Comparison of ENCODE assay signal across 8 mouse cellular contexts in the genomic region with DNA sequence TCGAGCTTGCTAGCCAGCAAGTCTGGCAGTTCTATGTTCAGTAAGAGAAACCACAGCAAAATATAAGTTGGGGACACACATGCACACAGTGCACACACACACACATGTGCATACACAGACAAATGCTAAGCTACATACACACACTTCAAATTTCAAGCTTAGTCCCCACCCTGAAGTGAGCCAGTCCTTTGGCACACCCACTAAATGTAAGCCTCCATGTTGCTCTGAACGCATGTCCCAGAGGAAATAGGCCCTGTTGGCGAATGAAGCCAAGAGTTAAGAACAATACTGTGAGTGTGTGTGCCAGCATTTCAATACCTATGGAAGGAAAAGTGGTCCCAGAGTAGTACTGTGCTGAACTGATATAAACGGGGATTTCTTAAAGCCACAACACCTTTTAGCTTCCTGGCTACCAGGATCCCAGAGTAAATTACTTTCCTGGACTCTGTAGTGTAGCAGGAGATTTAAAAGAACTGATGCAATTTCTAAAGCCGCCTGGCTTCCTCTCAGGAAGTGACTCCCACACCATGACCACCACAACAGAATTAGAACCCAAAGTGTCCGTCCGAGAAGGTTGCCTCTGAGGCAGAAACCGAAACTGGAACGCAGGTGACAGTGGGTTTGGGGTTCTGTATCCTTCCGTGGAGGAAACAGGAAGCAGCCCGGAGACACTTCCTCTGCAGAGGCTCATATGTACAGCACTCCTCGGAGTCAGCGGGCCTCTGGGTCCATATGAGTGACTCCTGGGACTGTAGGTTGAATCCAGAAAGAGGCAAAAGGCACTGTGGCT. TPM values are rescaled to one million over a fixed set of nuclear protein-coding genes. Genes with fewer than 3 reads are reported as not detected.
DNase-seq lines count a peak whose midpoint lies in the region; ATAC-seq and TF ChIP-seq lines count a peak whose summit lies in the region.

No protein-coding gene starts in this region.

- peak overlapping the region; percentile 79 for H3K27ac ChIP-seq in gastrocnemius, adult 2 months
- H3K27ac ChIP-seq in heart, adult 2 months: peak overlapping the region; percentile 58
- H3K27ac ChIP-seq in forebrain, embryonic 10.5 days: no peak overlapping the region
- no peak overlapping the region for H3K27ac ChIP-seq in forebrain, postnatal 0 days (ENCODE audit: low read depth, low read length)

- no peaks in the 10 kb centered on the region for H3K9me3 ChIP-seq in forebrain, embryonic 10.5 days
- H3K9me3 ChIP-seq in forebrain, postnatal 0 days (ENCODE audit: low read length): no peaks in the 10 kb centered on the region

- peak; percentile 71; the same call in 1 of the 2 replicates for TF ChIP-seq EP300 in heart, adult 2 months (IDR thresholded peaks at IDR 0.05; ENCODE audit: insufficient read depth, low read depth, low read length)

- no peak for ATAC-seq in forebrain, postnatal 0 days

- 39% methylated on average over 13 of the region's 13 CpGs for WGBS in heart, adult 2 months
- WGBS in forebrain, embryonic 10.5 days: 89% methylated on average over 13 of the region's 13 CpGs
- WGBS in forebrain, postnatal 0 days: 83% methylated on average over 13 of the region's 13 CpGs

- peaks cover 15% of the 10 kb centered on the region for H3K4me1 ChIP-seq in heart, adult 2 months (ENCODE audit: control insufficient read depth, insufficient read depth, low read length)
- H3K4me1 ChIP-seq in forebrain, embryonic 10.5 days: 0 out of 2 replicates have a peak, but pooled peaks cover 4% of the 10 kb centered on the region
- H3K4me1 ChIP-seq in forebrain, postnatal 0 days (ENCODE audit: insufficient read depth): peaks cover 5% of the 10 kb centered on the region; the same call in 1 of the 2 replicates

- no peak for TF ChIP-seq CTCF in gastrocnemius, adult 2 months (IDR thresholded peaks at IDR 0.05)
- TF ChIP-seq CTCF in heart, adult 2 months (IDR thresholded peaks at IDR 0.05): no peak
- TF ChIP-seq CTCF in forebrain, postnatal 0 days (IDR thresholded peaks at IDR 0.05; ENCODE audit: low read depth): no peak

- intact Hi-C loops in gastrocnemius, adult 2 months (cut with DNase I): loop anchor here (5.0 kb wide), 2 partner anchors 55 to 165 kb away; a partner anchor contains a TSS
- intact Hi-C loops in heart, adult 2 months (cut with DNase I): loop anchor here (2.0 to 5.0 kb wide), 4 partner anchors 35 to 115 kb away; no protein-coding TSS in a partner anchor

- peak overlapping the region; percentile 52 for H3K4me3 ChIP-seq in gastrocnemius, adult 2 months
- peak overlapping the region; percentile 29 for H3K4me3 ChIP-seq in heart, adult 2 months
- H3K4me3 ChIP-seq in forebrain, embryonic 10.5 days: no peak overlapping the region
- no peak overlapping the region for H3K4me3 ChIP-seq in forebrain, postnatal 0 days (ENCODE audit: low read depth, low read length)

- peaks cover 14% of the 10 kb centered on the region for H3K36me3 ChIP-seq in heart, adult 2 months (ENCODE audit: control insufficient read depth, insufficient read depth, low read length)
- H3K36me3 ChIP-seq in forebrain, embryonic 10.5 days (replicated peaks): no peaks in the 10 kb centered on the region
- 0 out of 2 replicates have a peak, but pooled peaks cover 5% of the 10 kb centered on the region for H3K36me3 ChIP-seq in forebrain, postnatal 0 days (ENCODE audit: insufficient read depth)

- no peaks in the 10 kb centered on the region for H3K27me3 ChIP-seq in heart, adult 2 months (ENCODE audit: control insufficient read depth, insufficient read depth, low read length)
- H3K27me3 ChIP-seq in forebrain, embryonic 10.5 days (ENCODE audit: poor library complexity, severe bottlenecking): peaks cover 10% of the 10 kb centered on the region; the same call in 1 of the 2 replicates
- H3K27me3 ChIP-seq in forebrain, postnatal 0 days (ENCODE audit: insufficient read depth, low read length): no peaks in the 10 kb centered on the region

- TF ChIP-seq POLR2A in heart, adult 2 months (IDR thresholded peaks at IDR 0.05; ENCODE audit: insufficient read depth, low read depth, low read length): 0 out of 2 replicates have a peak, but pooled peaks have one; percentile 24

- no peaks in the 10 kb centered on the region for H3K79me2 ChIP-seq in heart, adult 2 months (replicated peaks; ENCODE audit: control insufficient read depth, insufficient read depth, low read length)

- no peak overlapping the region for H3K4me2 ChIP-seq in forebrain, postnatal 0 days (ENCODE audit: low read depth)

- DNase-seq in gastrocnemius, adult 2 months: peak; percentile 41
- DNase-seq in gastrocnemius, adult 8-10 months (ENCODE audit: low spot score in 2 of 2): no peak
- peak; percentile 65 to 81 for DNase-seq in heart, adult 2 months
- peak; percentile 27 to 41 for DNase-seq in kidney, postnatal 4 days
- DNase-seq in naive thymus-derived CD4-positive, alpha-beta T cell, adult 2 months (ENCODE audit: low read depth): peak; percentile 82
- DNase-seq in forebrain, embryonic 10.5 days (ENCODE audit: extremely low spot score, low spot score): no peak
- DNase-seq in ovary, postnatal 10 days (ENCODE audit: low spot score): no peak
- DNase-seq in forebrain, postnatal 0 days: no peak

- no peak overlapping the region for H3K9ac ChIP-seq in heart, adult 2 months (ENCODE audit: low read depth, low read length)
- no peak overlapping the region for H3K9ac ChIP-seq in forebrain, postnatal 0 days

RNA-seq across cellular contexts. Expression of a gene that starts 55.8 kb away (rescaled TPM):
- 10 to 100 TPM; 58.2 to 65.3 TPM for total RNA-seq in gastrocnemius, adult 2 months (2021)
- 10 to 100 TPM; 60.3 to 95.0 (median 77.1) TPM for total RNA-seq in gastrocnemius, adult 8-10 months (2022)
- total RNA-seq in heart, adult 2 months (2021): 10 to 100 TPM; 76.7 to 80.1 TPM
- 50.4 and 79.4 TPM in 2 replicates for polyA plus RNA-seq in heart, adult 2 months (2012; rRNA removed)
- polyA plus RNA-seq in forebrain, embryonic 10.5 days (2016; fragmentation: Nextera tagmentation; extraction: Ambion mirVana): 34.6 and 36.3 TPM in 2 replicates
- total RNA-seq in forebrain, postnatal 0 days (2014; rRNA removed): 56.0 and 57.9 TPM in 2 replicates
- polyA plus RNA-seq in forebrain, postnatal 0 days (2015; fragmentation: Nextera tagmentation; extraction: Ambion mirVana): 64.8 and 65.9 TPM in 2 replicates

Comparison
In these comparisons a context has a peak if more than half of its experiments do, and no peak if none do; other contexts are left out.
1. DNase-seq: peak in gastrocnemius, adult 2 months (single experiment), heart, adult 2 months (2 of 2), kidney, postnatal 4 days (2 of 2) and naive thymus-derived CD4-positive, alpha-beta T cell, adult 2 months (single experiment); none in gastrocnemius, adult 8-10 months (0 of 2), forebrain, embryonic 10.5 days (single experiment), ovary, postnatal 10 days (single experiment) and forebrain, postnatal 0 days (single experiment).
2. H3K27ac ChIP-seq: peak in gastrocnemius, adult 2 months (single experiment) and heart, adult 2 months (single experiment); none in forebrain, embryonic 10.5 days (single experiment) and forebrain, postnatal 0 days (single experiment).
3. H3K4me3 ChIP-seq: peak in gastrocnemius, adult 2 months (single experiment) and heart, adult 2 months (single experiment); none in forebrain, embryonic 10.5 days (single experiment) and forebrain, postnatal 0 days (single experiment).